Mouse (Mus musculus) MEL (cell line): ENCODE data around the gene Slc26a9. TPM values are rescaled to one million over a fixed set of nuclear protein-coding genes. Genes with fewer than 3 reads are reported as not detected.

Experiments used
- DNase-seq: peaks from one replicate; pipeline ENCODE4 v3.0.0; 2011; ENCODE audit warnings: low read depth, low spot score
- H3K27ac ChIP-seq: 2 replicates; pipeline ENCODE4 v1.5.1; 2012; ENCODE audit warnings: low read depth, mild to moderate bottlenecking, control low read depth, low read length, moderate library complexity; ENCODE audit not compliant: control insufficient read depth
- H3K27me3 ChIP-seq, 2 experiments: fragments of 150-350 bp in 1 of 2; sonication (generic) in 1 of 2; 2 replicates each; pipeline ENCODE4 v1.6.1; 2012; ENCODE audit warnings: low read length in 2 of 2, mild to moderate bottlenecking in 2 of 2, improper control_type of control experiment in 1 of 2, moderate library complexity in 1 of 2; ENCODE audit not compliant: insufficient read depth in 2 of 2, control insufficient read depth in 1 of 2
- H3K36me3 ChIP-seq, 2 experiments: 2 replicates each; pipeline ENCODE4 v1.6.1; 2012 to 2014; ENCODE audit warnings: low read length in 2 of 2, improper control_type of control experiment in 1 of 2, inconsistent platforms in 1 of 2, mild to moderate bottlenecking in 1 of 2; ENCODE audit not compliant: insufficient read depth in 2 of 2, control insufficient read depth in 1 of 2
- H3K4me1 ChIP-seq, 2 experiments: fragments of 150-350 bp in 1 of 2; sonication (generic) in 1 of 2; 2 replicates each; pipeline ENCODE4 v1.6.1; 2012; ENCODE audit warnings: low read length in 2 of 2, improper control_type of control experiment in 1 of 2, mild to moderate bottlenecking in 1 of 2; ENCODE audit not compliant: insufficient read depth in 2 of 2, control insufficient read depth in 1 of 2
- H3K4me3 ChIP-seq, 2 experiments: fragments of 150-350 bp in 1 of 2; sonication (generic) in 1 of 2; 2 replicates each; pipeline ENCODE4 v1.5.1; 2012; ENCODE audit warnings: low read depth in 2 of 2, low read length in 2 of 2, mild to moderate bottlenecking in 2 of 2, moderate library complexity in 2 of 2, control low read depth in 1 of 2, improper control_type of control experiment in 1 of 2; ENCODE audit not compliant: control insufficient read depth in 1 of 2, insufficient read depth in 1 of 2
- H3K79me2 ChIP-seq: 2 replicates; pipeline ENCODE4 v1.6.1; 2012; ENCODE audit warnings: mild to moderate bottlenecking, low read length, moderate library complexity; ENCODE audit not compliant: control insufficient read depth, poor library complexity, insufficient read depth
- H3K9ac ChIP-seq: 2 replicates; pipeline ENCODE4 v1.6.1; 2012; ENCODE audit warnings: low read depth, mild to moderate bottlenecking, control low read depth, low read length, moderate library complexity; ENCODE audit not compliant: control insufficient read depth, poor library complexity, severe bottlenecking
- H3K9me3 ChIP-seq: fragments of 150-350 bp; sonication (generic); replicated peaks from 2 replicates; pipeline ENCODE4 v1.6.1; 2012; ENCODE audit warnings: mild to moderate bottlenecking, low read length, improper control_type of control experiment, moderate library complexity; ENCODE audit not compliant: insufficient read depth
- BHLHE40 ChIP-seq: IDR thresholded peaks from 2 replicates; pipeline ENCODE4 v1.6.1; 2012; ENCODE audit warnings: low read depth, mild to moderate bottlenecking, inconsistent platforms, low read length, improper control_type of control experiment, borderline replicate concordance
- CHD1 ChIP-seq: IDR thresholded peaks from 2 replicates; pipeline ENCODE4 v1.6.1; 2012; ENCODE audit warnings: low read depth, mild to moderate bottlenecking, inconsistent platforms, low read length, improper control_type of control experiment
- CHD2 ChIP-seq: IDR thresholded peaks from 2 replicates; pipeline ENCODE4 v1.6.1; 2011; ENCODE audit warnings: low read length, improper control_type of control experiment
- CTCF ChIP-seq, 3 experiments: IDR thresholded peaks in 2 of 3; conservative IDR thresholded peaks in 1 of 3; 2 replicates each; pipeline ENCODE4 v1.5.1; 2011 to 2012; ENCODE audit warnings: low read length in 3 of 3, low read depth in 2 of 3, mild to moderate bottlenecking in 2 of 3, improper control_type of control experiment in 1 of 3, inconsistent platforms in 1 of 3, mixed read lengths in 1 of 3, moderate library complexity in 1 of 3; ENCODE audit not compliant: control insufficient read depth in 1 of 3, insufficient read depth in 1 of 3, poor library complexity in 1 of 3, severe bottlenecking in 1 of 3
- EP300 ChIP-seq, 2 experiments: IDR thresholded peaks; 2 replicates each; pipeline ENCODE4 v1.6.1; 2011; ENCODE audit warnings: improper control_type of control experiment in 2 of 2, low read length in 2 of 2, low read depth in 1 of 2, mild to moderate bottlenecking in 1 of 2
- ETS1 ChIP-seq: IDR thresholded peaks from 2 replicates; pipeline ENCODE4 v1.6.1; 2012; ENCODE audit warnings: low read depth, mild to moderate bottlenecking, inconsistent platforms, low read length, improper control_type of control experiment, moderate library complexity
- GATA1 ChIP-seq: IDR thresholded peaks from 2 replicates; pipeline ENCODE4 v1.6.1; 2011; ENCODE audit warnings: low read depth, low read length, improper control_type of control experiment
- JUND ChIP-seq: IDR thresholded peaks from 2 replicates; pipeline ENCODE4 v1.6.1; 2011; ENCODE audit warnings: low read depth, mild to moderate bottlenecking, improper control_type of control experiment, low read length
- KAT2A ChIP-seq: conservative IDR thresholded peaks from 2 replicates; pipeline ENCODE4 v1.6.1; 2012; ENCODE audit warnings: low read depth, low read length, improper control_type of control experiment, inconsistent platforms
- MAFK ChIP-seq: IDR thresholded peaks from 2 replicates; pipeline ENCODE4 v1.6.1; 2011; ENCODE audit warnings: low read depth, mild to moderate bottlenecking, low read length, improper control_type of control experiment, borderline replicate concordance
- MAX ChIP-seq: IDR thresholded peaks from 2 replicates; pipeline ENCODE4 v1.6.1; 2011; ENCODE audit warnings: low read length, improper control_type of control experiment
- MAZ ChIP-seq: IDR thresholded peaks from 2 replicates; pipeline ENCODE4 v1.6.1; 2012; ENCODE audit warnings: low read depth, mild to moderate bottlenecking, inconsistent platforms, low read length, improper control_type of control experiment
- MEF2A ChIP-seq: IDR thresholded peaks from 2 replicates; pipeline ENCODE4 v1.6.1; 2014; ENCODE audit warnings: low read depth, mild to moderate bottlenecking, inconsistent platforms, low read length, improper control_type of control experiment; ENCODE audit not compliant: poor library complexity, insufficient replicate concordance, severe bottlenecking; ENCODE audit errors: extremely low read depth
- MYB ChIP-seq: IDR thresholded peaks from 2 replicates; pipeline ENCODE4 v1.6.1; 2011; ENCODE audit warnings: mild to moderate bottlenecking, low read depth, low read length, improper control_type of control experiment
- MYC ChIP-seq: IDR thresholded peaks from 2 replicates; pipeline ENCODE4 v1.6.1; 2011; ENCODE audit warnings: low read depth, mild to moderate bottlenecking, low read length, improper control_type of control experiment, moderate library complexity
- NELFE ChIP-seq: IDR thresholded peaks from 2 replicates; pipeline ENCODE4 v1.6.1; 2011; ENCODE audit warnings: low read depth, low read length, improper control_type of control experiment
- NRF1 ChIP-seq: IDR thresholded peaks from 2 replicates; pipeline ENCODE4 v1.6.1; 2014; ENCODE audit warnings: low read depth, mild to moderate bottlenecking, inconsistent platforms, low read length, improper control_type of control experiment, moderate library complexity; ENCODE audit not compliant: poor library complexity, insufficient read depth, severe bottlenecking
- POLR2A ChIP-seq, 2 experiments: IDR thresholded peaks; 2 replicates each; pipeline ENCODE4 v1.6.1; 2011 to 2012; ENCODE audit warnings: low read length in 2 of 2, mild to moderate bottlenecking in 2 of 2, control low read depth in 1 of 2, improper control_type of control experiment in 1 of 2, low read depth in 1 of 2, moderate library complexity in 1 of 2; ENCODE audit not compliant: control insufficient read depth in 1 of 2, insufficient read depth in 1 of 2, poor library complexity in 1 of 2
- RAD21 ChIP-seq: IDR thresholded peaks from 2 replicates; pipeline ENCODE4 v1.6.1; 2011; ENCODE audit warnings: mild to moderate bottlenecking, low read depth, low read length, improper control_type of control experiment
- RCOR1 ChIP-seq: IDR thresholded peaks from 2 replicates; pipeline ENCODE4 v1.6.1; 2012; ENCODE audit warnings: low read depth, mild to moderate bottlenecking, inconsistent platforms, low read length, improper control_type of control experiment
- SIN3A ChIP-seq: IDR thresholded peaks from 2 replicates; pipeline ENCODE4 v1.6.1; 2012; ENCODE audit warnings: low read length, improper control_type of control experiment, inconsistent platforms
- SMC3 ChIP-seq: IDR thresholded peaks from 2 replicates; pipeline ENCODE4 v1.6.1; 2011; ENCODE audit warnings: low read depth, low read length, improper control_type of control experiment
- TAL1 ChIP-seq: IDR thresholded peaks from 2 replicates; pipeline ENCODE4 v1.6.1; 2012; ENCODE audit warnings: mild to moderate bottlenecking, inconsistent platforms, low read length, moderate library complexity, mixed read lengths
- TBP ChIP-seq: IDR thresholded peaks from 2 replicates; pipeline ENCODE4 v1.8.0; 2011; ENCODE audit warnings: low read depth, low read length, improper control_type of control experiment
- TCF12 ChIP-seq: IDR thresholded peaks from 2 replicates; pipeline ENCODE4 v1.6.1; 2014; ENCODE audit warnings: low read depth, mild to moderate bottlenecking, inconsistent platforms, low read length, improper control_type of control experiment, moderate library complexity
- USF1 ChIP-seq: IDR thresholded peaks from 2 replicates; pipeline ENCODE4 v1.6.1; 2014; ENCODE audit warnings: low read depth, mild to moderate bottlenecking, inconsistent platforms, low read length, improper control_type of control experiment, moderate library complexity
- USF2 ChIP-seq, 2 experiments: IDR thresholded peaks; 2 replicates each; pipeline ENCODE4 v1.6.1; 2011 to 2012; ENCODE audit warnings: improper control_type of control experiment in 2 of 2, low read length in 2 of 2, borderline replicate concordance in 1 of 2, inconsistent platforms in 1 of 2, low read depth in 1 of 2, mild to moderate bottlenecking in 1 of 2; ENCODE audit not compliant: insufficient read depth in 1 of 2
- ZMIZ1 ChIP-seq: IDR thresholded peaks from 2 replicates; pipeline ENCODE4 v1.6.1; 2012; ENCODE audit warnings: low read depth, mild to moderate bottlenecking, inconsistent platforms, low read length, improper control_type of control experiment, moderate library complexity
- ZNF384 ChIP-seq: IDR thresholded peaks from 2 replicates; pipeline ENCODE4 v1.6.1; 2012; ENCODE audit warnings: low read depth, mild to moderate bottlenecking, inconsistent platforms, low read length, improper control_type of control experiment
- polyA plus RNA-seq, 2 experiments: library from polyadenylated mRNA; stranded (reverse) in 1 of 2; unstranded in 1 of 2; fragments of >175 nt in 1 of 2; fragments of >200 nt in 1 of 2; gene quantifications; 2 replicates each; pipeline versions ENCODE4 v1.2.1 to v1.2.4; 2012; ENCODE audit warnings: low replicate concordance in 2 of 2, low read depth in 1 of 2; ENCODE audit not compliant: insufficient read length in 2 of 2, insufficient read depth in 1 of 2, missing spikeins in 1 of 2
- total RNA-seq: library from RNA; depleted of rRNA; stranded (reverse); fragments of 300-350 nt; gene quantifications from 2 replicates; pipeline ENCODE4 v1.2.3, GENCODE M21; 2012

The Slc26a9 gene
- total and polyA plus RNA-seq, 3 experiments: 0.04 TPM; not detected in 2

- no peak for TF ChIP-seq ETS1
- TF ChIP-seq MAX: no peak
- TF ChIP-seq EP300 (IDR thresholded peaks at IDR 0.05; ENCODE audit: low read depth in 1 of 2, low read length in 2 of 2): peak; percentile 54 to 63; a peak in 2 of 4 replicates
- no peak for TF ChIP-seq SIN3A
- TF ChIP-seq MAZ: no peak
- TF ChIP-seq JUND: no peak
- TF ChIP-seq ZNF384: no peak
- TF ChIP-seq MYC: no peak
- TF ChIP-seq CHD1: no peak
- no peak for TF ChIP-seq RCOR1
- no peak for TF ChIP-seq MEF2A
- TF ChIP-seq RAD21: no peak
These were observed 41.6 kb upstream of the Slc26a9 start (continued) for GRCm38 (mm10) chr1:131702094-131702766.

- Histone ChIP-seq H3K79me2 (no peaks in the 10 kb centered on the region), H3K36me3 (peaks cover 0 to 8% of the 10 kb centered on the region in 2 experiments; a peak in 2 of 4 replicates), H3K9me3 (no peaks in the 10 kb centered on the region), H3K27ac (no peak overlapping the region), H3K27me3 (peaks cover 0 to 1% of the 10 kb centered on the region in 2 experiments; a peak in 1 of 4 replicates), H3K9ac (no peak overlapping the region), H3K4me3 (no peak overlapping the region), H3K4me1 (peaks cover 4 to 19% of the 10 kb centered on the region in 2 experiments; a peak in 2 of 4 replicates)
- TF ChIP-seq POLR2A (IDR thresholded peaks at IDR 0.05; ENCODE audit: control insufficient read depth in 1 of 2, insufficient read depth in 1 of 2, low read depth in 1 of 2, low read length in 2 of 2, poor library complexity in 1 of 2) (no peak), EP300 (IDR thresholded peaks at IDR 0.05; ENCODE audit: low read depth in 1 of 2, low read length in 2 of 2) (no peak), USF2 (IDR thresholded peaks at IDR 0.05; ENCODE audit: borderline replicate concordance in 1 of 2, insufficient read depth in 1 of 2, low read depth in 1 of 2, low read length in 2 of 2) (no peak)
- no peak for DNase-seq
These were observed 40.3 kb upstream of the Slc26a9 start for GRCm38 (mm10) chr1:131703482-131703881.

- Histone ChIP-seq H3K79me2 (no peaks in the 10 kb centered on the region), H3K9ac (no peak overlapping the region), H3K27me3 (no peaks in the 10 kb centered on the region; a peak in 1 of 4 replicates), H3K27ac (no peak overlapping the region), H3K4me3 (no peak overlapping the region), H3K36me3 (no peaks in the 10 kb centered on the region), H3K4me1 (no peaks in the 10 kb centered on the region), H3K9me3 (no peaks in the 10 kb centered on the region)
- DNase-seq: peak; percentile 54
- TF ChIP-seq USF2 (IDR thresholded peaks at IDR 0.05; ENCODE audit: borderline replicate concordance in 1 of 2, insufficient read depth in 1 of 2, low read depth in 1 of 2, low read length in 2 of 2) (no peak), RAD21 (peak; percentile 53), TBP (no peak), MAX (no peak), USF1 (no peak), NRF1 (no peak), MAFK (no peak), TAL1 (no peak), MAZ (no peak), NELFE (no peak), BHLHE40 (no peak), CHD1 (no peak), CHD2 (no peak), GATA1 (no peak), CTCF (IDR thresholded peaks at IDR 0.05 in 2 of 3, conservative IDR thresholded peaks at IDR 0.05 in 1 of 3; ENCODE audit: control insufficient read depth in 1 of 3, insufficient read depth in 1 of 3, low read depth in 2 of 3, low read length in 3 of 3, poor library complexity in 1 of 3, severe bottlenecking in 1 of 3) (peak; percentile 74 to 86 (median 80)), KAT2A (no peak), TCF12 (no peak), RCOR1 (no peak), ZMIZ1 (no peak), MYB (no peak), SMC3 (peak; percentile 84)
These were observed 35.5 kb upstream of the Slc26a9 start for GRCm38 (mm10) chr1:131708338-131708737.
